Mouse (Mus musculus): ENCODE results near the gene Sh3bgrl2.

- TF ChIP-seq POLR2A (IDR thresholded peaks at IDR 0.05; ENCODE audit: low read depth, low read length) (no peak), CTCF (IDR thresholded peaks at IDR 0.05; ENCODE audit: extremely low read depth, insufficient read length, insufficient replicate concordance, low read depth, low read length) (no peak)
Measured at GRCm38 (mm10) chr9:83562889-83563288, 14.8 kb downstream of the Sh3bgrl2 start.
